Mouse (Mus musculus): ENCODE measurements around the gene Tmod2. TPM values are rescaled to one million over a fixed set of nuclear protein-coding genes. Genes with fewer than 3 reads are reported as not detected.
"Not testable (repeated sequence)": the region's sequence is repeated elsewhere in the genome, so short reads cannot be mapped to it uniquely, and the experiment has no call there.

Tmod2 gene
- polyA plus RNA-seq (2012; rRNA removed), result 51.1 and 74.5 TPM in 2 replicates

GRCm38 (mm10) chr9:75610571-75611493 lies at the start of gene Tmod2:
Gene Tmod2, minus strand, starts transcription at chr9:75611325.
- DNase-seq (ENCODE audit: low read depth), result peak; percentile 82
- TF ChIP-seq CTCF (IDR thresholded peaks at IDR 0.05; ENCODE audit: borderline replicate concordance, extremely low read depth, insufficient read depth, insufficient read length) (peak; percentile 22; the same call in 1 of the 2 replicates), POLR2A (IDR thresholded peaks at IDR 0.05; ENCODE audit: borderline replicate concordance, extremely low read depth, insufficient read depth, insufficient read length, poor library complexity, severe bottlenecking) (peak; percentile 54; the same call in 1 of the 2 replicates)

GRCm38 (mm10) chr9:75660917-75661316 lies 49.8 kb upstream of the Tmod2 start:
- no peak for TF ChIP-seq CTCF (IDR thresholded peaks at IDR 0.05; ENCODE audit: borderline replicate concordance, extremely low read depth, insufficient read depth, insufficient read length)
- TF ChIP-seq POLR2A (IDR thresholded peaks at IDR 0.05; ENCODE audit: borderline replicate concordance, extremely low read depth, insufficient read depth, insufficient read length, poor library complexity, severe bottlenecking), result no peak
- DNase-seq (ENCODE audit: low read depth), result no peak

GRCm38 (mm10) chr9:75656456-75656855 lies 45.3 kb upstream of the Tmod2 start:
- not testable (repeated sequence) for DNase-seq (ENCODE audit: low read depth)

- peak; percentile 52 for DNase-seq (ENCODE audit: low read depth)
Measured at GRCm38 (mm10) chr9:75653981-75654911, 43.1 kb upstream of the Tmod2 start.

GRCm38 (mm10) chr9:75645405-75645804 lies 34.3 kb upstream of the Tmod2 start:
- no peak for DNase-seq (ENCODE audit: low read depth)
- TF ChIP-seq POLR2A (IDR thresholded peaks at IDR 0.05; ENCODE audit: borderline replicate concordance, extremely low read depth, insufficient read depth, insufficient read length, poor library complexity, severe bottlenecking), result no peak

More at GRCm38 (mm10) chr9:75653981-75654911, 43.1 kb upstream of the Tmod2 start:
- TF ChIP-seq POLR2A (IDR thresholded peaks at IDR 0.05; ENCODE audit: borderline replicate concordance, extremely low read depth, insufficient read depth, insufficient read length, poor library complexity, severe bottlenecking) (no peak), CTCF (IDR thresholded peaks at IDR 0.05; ENCODE audit: borderline replicate concordance, extremely low read depth, insufficient read depth, insufficient read length) (no peak)

- TF ChIP-seq POLR2A (IDR thresholded peaks at IDR 0.05; ENCODE audit: borderline replicate concordance, extremely low read depth, insufficient read depth, insufficient read length, poor library complexity, severe bottlenecking) (no peak), CTCF (IDR thresholded peaks at IDR 0.05; ENCODE audit: borderline replicate concordance, extremely low read depth, insufficient read depth, insufficient read length) (no peak)
- no peak for DNase-seq (ENCODE audit: low read depth)
Measured at GRCm38 (mm10) chr9:75634226-75634625, 23.1 kb upstream of the Tmod2 start.

- DNase-seq (ENCODE audit: low read depth), result no peak
- TF ChIP-seq POLR2A (IDR thresholded peaks at IDR 0.05; ENCODE audit: borderline replicate concordance, extremely low read depth, insufficient read depth, insufficient read length, poor library complexity, severe bottlenecking) (no peak), CTCF (IDR thresholded peaks at IDR 0.05; ENCODE audit: borderline replicate concordance, extremely low read depth, insufficient read depth, insufficient read length) (no peak)
Measured at GRCm38 (mm10) chr9:75633603-75634002, 22.5 kb upstream of the Tmod2 start.

GRCm38 (mm10) chr9:75632902-75633301 lies 21.8 kb upstream of the Tmod2 start:
- TF ChIP-seq POLR2A (IDR thresholded peaks at IDR 0.05; ENCODE audit: borderline replicate concordance, extremely low read depth, insufficient read depth, insufficient read length, poor library complexity, severe bottlenecking), result no peak
- TF ChIP-seq CTCF (IDR thresholded peaks at IDR 0.05; ENCODE audit: borderline replicate concordance, extremely low read depth, insufficient read depth, insufficient read length), result peak; percentile 58; the same call in 1 of the 2 replicates
- DNase-seq (ENCODE audit: low read depth), result peak; percentile 50

- TF ChIP-seq POLR2A (IDR thresholded peaks at IDR 0.05; ENCODE audit: borderline replicate concordance, extremely low read depth, insufficient read depth, insufficient read length, poor library complexity, severe bottlenecking), result no peak
- peak; percentile 45 for DNase-seq (ENCODE audit: low read depth)
Measured at GRCm38 (mm10) chr9:75632111-75632510, 21.0 kb upstream of the Tmod2 start.

- DNase-seq (ENCODE audit: low read depth), result no peak
- TF ChIP-seq POLR2A (IDR thresholded peaks at IDR 0.05; ENCODE audit: borderline replicate concordance, extremely low read depth, insufficient read depth, insufficient read length, poor library complexity, severe bottlenecking), result no peak
- TF ChIP-seq CTCF (IDR thresholded peaks at IDR 0.05; ENCODE audit: borderline replicate concordance, extremely low read depth, insufficient read depth, insufficient read length), result no peak
Measured at GRCm38 (mm10) chr9:75630823-75631454, 19.8 kb upstream of the Tmod2 start.

- TF ChIP-seq POLR2A (IDR thresholded peaks at IDR 0.05; ENCODE audit: borderline replicate concordance, extremely low read depth, insufficient read depth, insufficient read length, poor library complexity, severe bottlenecking), result no peak
- no peak for TF ChIP-seq CTCF (IDR thresholded peaks at IDR 0.05; ENCODE audit: borderline replicate concordance, extremely low read depth, insufficient read depth, insufficient read length)
- DNase-seq (ENCODE audit: low read depth), result no peak
Measured at GRCm38 (mm10) chr9:75626308-75626604, 15.1 kb upstream of the Tmod2 start.

Measured in brain, embryonic 14.5 days (tissue).